Comparison of ENCODE assay signal across 8 mouse cellular contexts in genomic region chr6:124756652-124757350, GRCm38 (mm10). TPM values are rescaled to one million over a fixed set of nuclear protein-coding genes. Genes with fewer than 3 reads are reported as not detected.
DNase-seq lines count a peak whose midpoint lies in the region; ATAC-seq and TF ChIP-seq lines count a peak whose summit lies in the region.

No protein-coding gene starts in this region.

- peak overlapping the region; percentile 60 for H3K4me2 ChIP-seq in embryonic facial prominence, embryonic 11.5 days (ENCODE audit: low read depth, low read length)
- peak overlapping the region; percentile 68 for H3K4me2 ChIP-seq in liver, embryonic 11.5 days
- peak overlapping the region; percentile 87 for H3K4me2 ChIP-seq in myocyte (ENCODE audit: low read depth)
- peak overlapping the region; percentile 82 for H3K4me2 ChIP-seq in stomach, embryonic 16.5 days (ENCODE audit: low read depth, low read length)

- peak; percentile 77 for DNase-seq in A20 (ENCODE audit: low read depth, low spot score)
- peak; percentile 90 for DNase-seq in adrenal gland, postnatal 10 days
- peak; percentile 86 for DNase-seq in embryonic facial prominence, embryonic 11.5 days (ENCODE audit: low spot score)
- DNase-seq in heart, adult 9 months (ENCODE audit: low spot score in 2 of 2), result peak; percentile 82 to 86
- DNase-seq in kidney, adult 8-10 months, result peak; percentile 80 to 84
- DNase-seq in liver, embryonic 11.5 days (ENCODE audit: low spot score), result peak; percentile 80

- peaks cover 6% of the 10 kb centered on the region; the same call in 1 of the 2 replicates for H3K4me1 ChIP-seq in embryonic facial prominence, embryonic 11.5 days (ENCODE audit: control insufficient read depth, insufficient read depth, low read length)
- peaks cover 37% of the 10 kb centered on the region for H3K4me1 ChIP-seq in liver, embryonic 11.5 days (replicated peaks; ENCODE audit: control insufficient read depth, insufficient read depth, low read length)
- peaks cover 32% of the 10 kb centered on the region for H3K4me1 ChIP-seq in stomach, embryonic 16.5 days (ENCODE audit: control insufficient read depth, insufficient read depth, low read length)

- H3K36me3 ChIP-seq in embryonic facial prominence, embryonic 11.5 days (replicated peaks; ENCODE audit: control insufficient read depth, insufficient read depth, low read depth, low read length), result no peaks in the 10 kb centered on the region; the same call in 1 of the 2 replicates
- H3K36me3 ChIP-seq in liver, embryonic 11.5 days (ENCODE audit: control insufficient read depth, insufficient read depth, low read length), result no peaks in the 10 kb centered on the region
- peaks cover 6% of the 10 kb centered on the region for H3K36me3 ChIP-seq in myocyte (ENCODE audit: control insufficient read depth, insufficient read depth)
- no peaks in the 10 kb centered on the region for H3K36me3 ChIP-seq in stomach, embryonic 16.5 days (ENCODE audit: control insufficient read depth, insufficient read depth, low read length)

- peak; percentile 62 for TF ChIP-seq POLR2A in myocyte (IDR thresholded peaks at IDR 0.05; ENCODE audit: insufficient read length, low read depth)

- peak; percentile 61 for ATAC-seq in embryonic facial prominence, embryonic 11.5 days (replicated peaks; ENCODE audit: insufficient number of reproducible peaks, low FRiP score, low TSS enrichment, low read depth)
- ATAC-seq in liver, embryonic 11.5 days (replicated peaks; ENCODE audit: low FRiP score), result peak; percentile 54
- ATAC-seq in stomach, embryonic 16.5 days (ENCODE audit: insufficient read depth, low FRiP score), result peak; percentile 84

- peak overlapping the region; percentile 78 for H3K4me3 ChIP-seq in embryonic facial prominence, embryonic 11.5 days (ENCODE audit: low read depth, low read length)
- peak overlapping the region; percentile 68 for H3K4me3 ChIP-seq in liver, embryonic 11.5 days (ENCODE audit: low read depth, low read length)
- H3K4me3 ChIP-seq in myocyte, result peak overlapping the region; percentile 36
- H3K4me3 ChIP-seq in stomach, embryonic 16.5 days (replicated peaks; ENCODE audit: low read length), result peak overlapping the region; percentile 70

- peaks cover 42% of the 10 kb centered on the region for H3K79me2 ChIP-seq in myocyte (ENCODE audit: control insufficient read depth, insufficient read depth)

- peak overlapping the region; percentile 95 for H3ac ChIP-seq in myocyte (ENCODE audit: control insufficient read depth, insufficient read length)

- H3K27ac ChIP-seq in embryonic facial prominence, embryonic 11.5 days (replicated peaks; ENCODE audit: low read depth, low read length), result peak overlapping the region; percentile 96
- H3K27ac ChIP-seq in liver, embryonic 11.5 days (ENCODE audit: low read depth, low read length), result peak overlapping the region; percentile 73
- peak overlapping the region; percentile 95 for H3K27ac ChIP-seq in stomach, embryonic 16.5 days (ENCODE audit: low read length)

- peak overlapping the region; percentile 95 for H3K9ac ChIP-seq in embryonic facial prominence, embryonic 11.5 days (replicated peaks; ENCODE audit: low read length)
- H3K9ac ChIP-seq in liver, embryonic 11.5 days (ENCODE audit: low read depth, low read length), result peak overlapping the region; percentile 72
- H3K9ac ChIP-seq in stomach, embryonic 16.5 days (ENCODE audit: low read length), result peak overlapping the region; percentile 98

- H3K27me3 ChIP-seq in embryonic facial prominence, embryonic 11.5 days (ENCODE audit: control insufficient read depth, insufficient read depth, low read length), result no peaks in the 10 kb centered on the region
- peaks cover 21% of the 10 kb centered on the region for H3K27me3 ChIP-seq in liver, embryonic 11.5 days (replicated peaks; ENCODE audit: control insufficient read depth, insufficient read depth, low read length)
- H3K27me3 ChIP-seq in myocyte (ENCODE audit: control insufficient read depth, insufficient read depth, insufficient read length), result no peaks in the 10 kb centered on the region
- H3K27me3 ChIP-seq in stomach, embryonic 16.5 days (ENCODE audit: control insufficient read depth, insufficient read depth, low read length), result no peaks in the 10 kb centered on the region

- H3K9me3 ChIP-seq in embryonic facial prominence, embryonic 11.5 days (replicated peaks; ENCODE audit: control insufficient read depth, low read length), result no peaks in the 10 kb centered on the region
- H3K9me3 ChIP-seq in liver, embryonic 11.5 days (ENCODE audit: control insufficient read depth, low read length), result no peaks in the 10 kb centered on the region
- H3K9me3 ChIP-seq in stomach, embryonic 16.5 days (replicated peaks; ENCODE audit: control insufficient read depth, low read length), result no peaks in the 10 kb centered on the region

- under 1% methylated on average over 33 of the region's 54 CpGs for WGBS in embryonic facial prominence, embryonic 11.5 days
- 1% methylated on average over 52 of the region's 54 CpGs for WGBS in liver, embryonic 11.5 days
- WGBS in stomach, embryonic 16.5 days, result 1% methylated on average over 52 of the region's 54 CpGs

TF ChIP-seq in myocyte, 11 proteins besides CTCF, POLR2A, EP300 and RAD21:
- TF ChIP-seq MAX (IDR thresholded peaks at IDR 0.05; ENCODE audit: low read depth), result no peak
- TF ChIP-seq POLR2AphosphoS2 (IDR thresholded peaks at IDR 0.05; ENCODE audit: insufficient read length, low read depth), result peak; percentile 52

RNA-seq across cellular contexts. Expression of gene Atn1, which starts 0.5 kb away (rescaled TPM):
- total RNA-seq in adrenal gland, postnatal 10 days (2021), result 10 to 100 TPM; 64.0 to 71.5 TPM
- 9.0 and 9.6 TPM in 2 replicates for polyA plus RNA-seq in embryonic facial prominence, embryonic 11.5 days (2014; fragmentation: Nextera tagmentation; extraction: Ambion mirVana)
- polyA plus RNA-seq in liver, embryonic 11.5 days (2014; fragmentation: Nextera tagmentation; extraction: Ambion mirVana), result 4.4 and 5.5 TPM in 2 replicates
- polyA plus RNA-seq in myocyte (2012; fragmentation: generic; extraction: Trizol), result 39.4 TPM
- polyA plus RNA-seq in stomach, embryonic 16.5 days (2015; fragmentation: Nextera tagmentation; extraction: Ambion mirVana), result 12.2 and 13.1 TPM in 2 replicates

RNA-seq across cellular contexts. Expression of gene Gm45234, which starts 1.0 kb away (rescaled TPM):
- 1 to 10 TPM in 1 of 2 experiments, not detected in 1; 1.1 TPM for total RNA-seq in adrenal gland, postnatal 10 days (2021)
- polyA plus RNA-seq in embryonic facial prominence, embryonic 11.5 days (2014; fragmentation: Nextera tagmentation; extraction: Ambion mirVana), result not detected in 2 replicates
- polyA plus RNA-seq in liver, embryonic 11.5 days (2014; fragmentation: Nextera tagmentation; extraction: Ambion mirVana), result 0.15 TPM in 1 of 2 replicates, not detected in the other
- not detected for polyA plus RNA-seq in myocyte (2012; fragmentation: generic; extraction: Trizol)
- polyA plus RNA-seq in stomach, embryonic 16.5 days (2015; fragmentation: Nextera tagmentation; extraction: Ambion mirVana), result not detected in 2 replicates

RNA-seq across cellular contexts. Expression of gene Eno2, which starts 12.7 kb away (rescaled TPM):
- total RNA-seq in adrenal gland, postnatal 10 days (2021), result 10 to 100 TPM; 13.0 to 21.0 TPM
- polyA plus RNA-seq in embryonic facial prominence, embryonic 11.5 days (2014; fragmentation: Nextera tagmentation; extraction: Ambion mirVana), result 4.3 and 4.5 TPM in 2 replicates
- 2.1 and 2.6 TPM in 2 replicates for polyA plus RNA-seq in liver, embryonic 11.5 days (2014; fragmentation: Nextera tagmentation; extraction: Ambion mirVana)
- polyA plus RNA-seq in myocyte (2012; fragmentation: generic; extraction: Trizol), result 19.5 TPM
- polyA plus RNA-seq in stomach, embryonic 16.5 days (2015; fragmentation: Nextera tagmentation; extraction: Ambion mirVana), result 9.3 and 9.8 TPM in 2 replicates

RNA-seq across cellular contexts. Expression of gene Grcc10, which starts 15.6 kb away (rescaled TPM):
- 100 to 1,000 TPM; 321 to 324 TPM for total RNA-seq in adrenal gland, postnatal 10 days (2021)
- polyA plus RNA-seq in embryonic facial prominence, embryonic 11.5 days (2014; fragmentation: Nextera tagmentation; extraction: Ambion mirVana), result 518 and 553 TPM in 2 replicates
- polyA plus RNA-seq in liver, embryonic 11.5 days (2014; fragmentation: Nextera tagmentation; extraction: Ambion mirVana), result 147 and 167 TPM in 2 replicates
- polyA plus RNA-seq in myocyte (2012; fragmentation: generic; extraction: Trizol), result 287 TPM
- 352 and 357 TPM in 2 replicates for polyA plus RNA-seq in stomach, embryonic 16.5 days (2015; fragmentation: Nextera tagmentation; extraction: Ambion mirVana)

RNA-seq across cellular contexts. Expression of gene Ptpn6, which starts 18.3 kb away (rescaled TPM):
- total RNA-seq in adrenal gland, postnatal 10 days (2021), result 10 to 100 TPM; 13.0 to 13.5 TPM
- 6.0 and 11.2 TPM in 2 replicates for polyA plus RNA-seq in embryonic facial prominence, embryonic 11.5 days (2014; fragmentation: Nextera tagmentation; extraction: Ambion mirVana)
- 49.5 and 50.3 TPM in 2 replicates for polyA plus RNA-seq in liver, embryonic 11.5 days (2014; fragmentation: Nextera tagmentation; extraction: Ambion mirVana)
- polyA plus RNA-seq in myocyte (2012; fragmentation: generic; extraction: Trizol), result 3.1 TPM
- 19.6 and 20.1 TPM in 2 replicates for polyA plus RNA-seq in stomach, embryonic 16.5 days (2015; fragmentation: Nextera tagmentation; extraction: Ambion mirVana)

Comparison
In these comparisons a context has a peak if more than half of its experiments do, and no peak if none do; other contexts are left out.
1. Peak in every context shown above with its lines: DNase-seq, ATAC-seq, H3K4me3 ChIP-seq and H3K27ac ChIP-seq.